Comparison of ENCODE assay signal across 7 mouse cellular contexts in the genomic region with DNA sequence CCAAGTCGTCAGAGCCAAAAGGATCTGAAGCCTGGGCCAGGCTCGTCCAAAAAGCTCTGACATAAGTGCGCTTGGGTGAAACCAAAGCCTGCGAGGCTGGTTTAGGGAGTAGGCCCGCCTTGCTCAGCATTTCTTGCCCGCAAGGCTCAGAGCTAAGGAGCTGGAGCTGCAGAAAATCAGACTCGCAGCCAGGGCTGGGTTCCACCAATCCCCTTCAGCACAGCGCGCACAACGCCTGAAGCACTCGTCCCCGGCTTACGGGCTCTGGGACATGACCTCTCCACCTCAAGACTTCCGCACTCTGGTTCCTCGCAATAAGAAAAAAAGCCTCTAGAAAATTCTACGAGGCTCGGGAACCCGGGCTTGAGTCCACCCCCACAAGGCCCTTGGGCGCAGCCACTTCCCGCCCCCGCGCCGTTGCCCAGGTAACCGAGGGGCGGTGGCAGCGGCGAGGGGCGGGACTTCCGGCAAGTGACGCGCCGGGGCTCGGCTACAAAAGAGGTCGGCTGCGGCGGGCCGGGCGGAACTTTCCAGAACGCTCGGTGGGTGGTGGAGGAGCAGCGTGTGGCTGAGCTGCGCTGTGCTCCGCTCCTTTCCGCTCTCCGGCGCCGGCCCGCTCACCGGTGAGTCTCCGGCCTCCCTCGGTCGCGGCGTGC. TPM values are rescaled to one million over a fixed set of nuclear protein-coding genes. Genes with fewer than 3 reads are reported as not detected.
DNase-seq lines count a peak whose midpoint lies in the region; ATAC-seq lines count a peak whose summit lies in the region.

TSS of gene Dnaja1 (plus strand) at position 140 of the 656 bp plus-strand sequence.

- DNase-seq in adrenal gland, adult 2 months: peak; percentile 98
- DNase-seq in embryo, embryonic 11.5 days (ENCODE audit: low read depth, low spot score): peak; percentile 90
- peak; percentile 95 to 97 for DNase-seq in gastrocnemius, postnatal 36 days
- peak; percentile 97 to 98 for DNase-seq in left cerebral cortex, postnatal 25 days (ENCODE audit: low spot score in 2 of 2)
- peak; percentile 94 for DNase-seq in midbrain, embryonic 10.5 days (ENCODE audit: low spot score)
- DNase-seq in right cerebral cortex, postnatal 4 days: peak; percentile 99

- peak within 1 kb of the TSS; percentile 99 for H3K27ac ChIP-seq in intestine, embryonic 15.5 days
- peak within 1 kb of the TSS; percentile 99 for H3K27ac ChIP-seq in midbrain, embryonic 10.5 days (replicated peaks)

- peak within 1 kb of the TSS; percentile 99 for H3K9ac ChIP-seq in intestine, embryonic 15.5 days

- intact Hi-C loops in gastrocnemius, postnatal 36 days (cut with DNase I): no loop called here
- intact Hi-C loops in left cerebral cortex, postnatal 25 days (cut with DNase I): loop anchor here (1.0 kb wide), 1 partner anchor 19 kb away; the partner anchor contains the start of gene Aptx

- peaks cover 13% of the 10 kb centered on the region for H3K4me1 ChIP-seq in intestine, embryonic 15.5 days (replicated peaks)
- peaks cover 39% of the 10 kb centered on the region for H3K4me1 ChIP-seq in midbrain, embryonic 10.5 days

- no peaks in the 10 kb centered on the region for H3K27me3 ChIP-seq in intestine, embryonic 15.5 days (replicated peaks)
- no peaks in the 10 kb centered on the region for H3K27me3 ChIP-seq in midbrain, embryonic 10.5 days (ENCODE audit: low read depth, poor library complexity, severe bottlenecking)

- H3K36me3 ChIP-seq in intestine, embryonic 15.5 days: peaks cover 3% of the 10 kb centered on the region; the same call in 1 of the 2 replicates
- peaks cover 32% of the 10 kb centered on the region for H3K36me3 ChIP-seq in midbrain, embryonic 10.5 days

- peak within 1 kb of the TSS; percentile 72 for H3K4me2 ChIP-seq in intestine, embryonic 15.5 days (replicated peaks)

- ATAC-seq in intestine, embryonic 15.5 days: peak; percentile 96

- H3K9me3 ChIP-seq in intestine, embryonic 15.5 days: no peaks in the 10 kb centered on the region
- no peaks in the 10 kb centered on the region for H3K9me3 ChIP-seq in midbrain, embryonic 10.5 days (replicated peaks)

- under 1% methylated on average over 54 of the region's 54 CpGs for WGBS in intestine, embryonic 15.5 days
- under 1% methylated on average over 54 of the region's 54 CpGs for WGBS in midbrain, embryonic 10.5 days

- peak within 1 kb of the TSS; percentile 96 for H3K4me3 ChIP-seq in intestine, embryonic 15.5 days (replicated peaks)
- peak within 1 kb of the TSS; percentile 91 for H3K4me3 ChIP-seq in midbrain, embryonic 10.5 days

RNA-seq across cellular contexts. Expression of gene Dnaja1, which starts in this region (rescaled TPM):
- total RNA-seq in adrenal gland, adult 2 months (2021): 100 to 1,000 TPM; 204 to 715 TPM
- polyA plus RNA-seq in adrenal gland, adult 2 months (2012; rRNA removed): 0.98 and 1.4 TPM in 2 replicates
- 10 to 100 TPM; 31.8 to 38.3 TPM for total RNA-seq in gastrocnemius, postnatal 36 days (2021)
- 335 and 379 TPM in 2 replicates for polyA plus RNA-seq in intestine, embryonic 15.5 days (2015; fragmentation: Nextera tagmentation; extraction: Ambion mirVana)
- 100 to 1,000 TPM; 316 to 320 TPM for total RNA-seq in left cerebral cortex, postnatal 25 days (2021)
- polyA plus RNA-seq in midbrain, embryonic 10.5 days (2016; fragmentation: Nextera tagmentation; extraction: Ambion mirVana): 617 and 620 TPM in 2 replicates

Comparison
In these comparisons a context has a peak if more than half of its experiments do, and no peak if none do; other contexts are left out.
1. Peak in every context shown above with its lines: DNase-seq, ATAC-seq, H3K4me3 ChIP-seq and H3K27ac ChIP-seq.
2. RNA of gene Dnaja1 (total RNA-seq): 204 to 715 TPM in adrenal gland, adult 2 months and 316 to 320 TPM in left cerebral cortex, postnatal 25 days; 31.8 to 38.3 TPM in gastrocnemius, postnatal 36 days; every median in the first group is over 4 times any median in the second.
3. RNA of gene Dnaja1 (polyA plus RNA-seq): 617 to 620 TPM in midbrain, embryonic 10.5 days and 335 to 379 TPM in intestine, embryonic 15.5 days; 0.98 to 1.4 TPM in adrenal gland, adult 2 months; every median in the first group is over 100 times any median in the second.